Mouse (Mus musculus): ENCODE results near the gene Tox4.

The Tox4 gene

GRCm38 (mm10) chr14:52313931-52314807 is 35.2 kb downstream of the Tox4 start:
- DNase-seq (ENCODE audit: low spot score) = no peak

GRCm38 (mm10) chr14:52314808-52315150 is 35.8 kb downstream of the Tox4 start:
- DNase-seq (ENCODE audit: low spot score) = no peak

- no peak for DNase-seq (ENCODE audit: low spot score)
Measured at GRCm38 (mm10) chr14:52315283-52315780, 36.4 kb downstream of the Tox4 start.

GRCm38 (mm10) chr14:52315792-52316440 is 37.0 kb downstream of the Tox4 start:
- peak; percentile 46 for DNase-seq (ENCODE audit: low spot score)

- DNase-seq (ENCODE audit: low spot score) = no peak
Measured at GRCm38 (mm10) chr14:52316441-52317225, 37.7 kb downstream of the Tox4 start.

- no peak for DNase-seq (ENCODE audit: low spot score)
Measured at GRCm38 (mm10) chr14:52319361-52319760, 40.4 kb downstream of the Tox4 start.

- no peak for DNase-seq (ENCODE audit: low spot score)
Measured at GRCm38 (mm10) chr14:52325890-52326289, 46.9 kb downstream of the Tox4 start.

GRCm38 (mm10) chr14:52327375-52327901 is 48.5 kb downstream of the Tox4 start:
- no peak for DNase-seq (ENCODE audit: low spot score)

GRCm38 (mm10) chr14:52327910-52328812 is 49.2 kb downstream of the Tox4 start, which contains the start of gene Sall2:
TSS of gene Sall2 (minus strand) at chr14:52328762.
- DNase-seq (ENCODE audit: low spot score) = no peak

- DNase-seq (ENCODE audit: low spot score) = no peak
Measured at GRCm38 (mm10) chr14:52331069-52331750, 52.3 kb downstream of the Tox4 start.

GRCm38 (mm10) chr14:52332171-52332570 is 53.2 kb downstream of the Tox4 start:
- DNase-seq (ENCODE audit: low spot score) = no peak

- peak; percentile 60 for DNase-seq (ENCODE audit: low spot score)
Measured at GRCm38 (mm10) chr14:52338751-52339511, 60.0 kb downstream of the Tox4 start.

GRCm38 (mm10) chr14:52339512-52339852 is 60.5 kb downstream of the Tox4 start:
- no peak for DNase-seq (ENCODE audit: low spot score)

Measured in ovary, postnatal 14 days (tissue).